Mouse (Mus musculus): ENCODE data around the gene Arfrp1.

DNA sequence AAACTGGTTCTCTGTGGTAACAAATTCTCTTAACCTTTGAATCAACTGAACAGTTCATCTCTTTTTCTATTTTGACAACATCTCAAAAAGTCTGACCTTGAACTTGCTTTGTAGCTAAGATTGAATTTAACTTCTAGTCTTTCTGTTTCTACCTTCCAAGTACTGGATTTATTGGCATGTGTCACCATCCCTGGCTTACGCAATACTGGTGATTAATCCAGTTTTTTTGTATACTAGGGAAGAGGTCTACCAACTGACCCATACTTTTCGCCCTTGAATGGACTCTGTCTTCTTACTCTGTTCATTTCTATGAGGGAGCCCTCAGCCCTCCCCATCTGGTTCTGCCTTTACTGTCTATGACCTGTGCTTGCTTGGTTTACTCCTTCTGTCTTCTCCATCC lies 39.1 kb downstream of the Arfrp1 start:
- no peak for TF ChIP-seq CTCF (conservative IDR thresholded peaks at IDR 0.05; ENCODE audit: low read length)
- no peak for TF ChIP-seq POU5F1 (IDR thresholded peaks at IDR 0.05; ENCODE audit: borderline replicate concordance, low read length)

All from E14TG2a.4 (cell line).